Mouse (Mus musculus) A20 (cell line): Measurements from ENCODE around the gene Rnf7.
"Not testable (repeated sequence)": the region's sequence is repeated elsewhere in the genome, so short reads cannot be mapped to it uniquely, and the experiment has no call there.

Experiments
- DNase-seq: peaks from one replicate; pipeline ENCODE4 v3.0.0-alpha.2; 2011; ENCODE audit warnings: low read depth, low spot score

Rnf7 gene

DNA sequence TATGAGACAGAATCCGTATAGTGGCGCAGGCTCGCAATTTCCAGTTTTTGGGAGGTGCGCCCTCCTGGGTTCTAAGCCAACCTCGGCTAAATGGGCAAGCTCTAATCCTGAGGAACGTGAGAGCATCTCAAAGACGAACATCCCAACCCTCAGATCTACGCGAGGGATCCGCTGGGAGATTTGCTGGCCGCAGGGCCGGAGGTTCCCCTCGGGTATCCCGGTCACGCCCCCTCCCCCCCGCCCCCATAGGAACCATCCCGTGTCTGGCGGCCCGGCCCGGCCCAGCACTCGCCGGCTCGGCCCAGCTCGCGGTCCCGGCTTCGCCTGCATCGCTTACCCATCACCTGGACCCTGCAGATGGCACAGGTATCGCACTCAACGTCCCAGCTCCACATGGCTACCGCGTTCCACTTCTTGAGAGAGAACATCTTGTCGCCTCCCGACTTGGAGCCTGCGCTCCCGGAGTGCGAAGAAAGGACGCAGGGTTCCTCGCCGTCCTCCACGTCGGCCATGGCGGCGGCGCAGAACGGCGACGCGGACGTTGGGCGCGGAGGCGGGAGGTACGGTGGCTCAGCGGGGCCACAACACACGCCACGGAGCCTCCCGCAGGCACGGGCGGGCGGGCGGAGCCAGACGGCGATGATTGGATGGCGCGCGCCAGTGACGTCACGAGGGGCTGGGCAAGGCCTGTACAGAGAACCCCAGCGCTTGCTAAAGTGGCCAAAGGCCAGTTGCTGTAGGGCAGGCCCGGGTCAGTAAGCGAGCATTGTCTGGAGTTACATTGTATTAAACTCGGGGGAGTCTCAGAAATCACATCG is at the start of gene Rnf7:
Gene Rnf7 (minus strand): TSS at position 605 of the 818 bp plus-strand sequence.
- peak; percentile 99 for DNase-seq

- DNase-seq, result no peak
Measured at GRCm38 (mm10) chr9:96526011-96526410, 47.5 kb upstream of the Rnf7 start.

DNA sequence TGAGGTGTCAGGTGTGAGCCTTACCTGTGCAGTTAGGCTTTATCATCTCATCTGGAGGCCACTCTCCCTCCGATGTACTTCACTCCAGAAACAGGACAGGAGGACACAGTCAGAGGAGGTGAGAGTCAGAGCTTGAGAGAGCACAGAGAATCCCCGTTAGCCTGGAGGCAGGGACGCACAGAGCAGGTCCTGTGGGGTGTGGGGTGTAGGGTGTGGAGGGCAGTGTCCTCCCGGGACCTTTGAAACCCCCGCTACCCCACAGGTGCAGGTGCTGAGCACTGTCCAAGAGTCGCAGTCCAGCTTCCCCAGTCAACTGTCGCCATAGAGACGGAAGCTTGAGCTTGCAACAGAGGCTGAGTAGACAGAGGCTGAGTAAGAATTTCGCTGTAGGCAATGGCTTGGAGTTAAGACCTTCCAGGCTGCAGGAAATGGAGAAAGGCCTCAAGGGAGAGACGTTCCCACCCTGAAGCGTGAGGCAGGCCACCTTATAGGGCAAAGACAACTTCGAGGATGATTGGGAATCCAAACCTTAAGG is 46.6 kb upstream of the Rnf7 start, which contains the start of gene Gm28729:
Gene Gm28729 (minus strand): TSS at position 293 of the 535 bp plus-strand sequence.
- DNase-seq, result no peak

DNA sequence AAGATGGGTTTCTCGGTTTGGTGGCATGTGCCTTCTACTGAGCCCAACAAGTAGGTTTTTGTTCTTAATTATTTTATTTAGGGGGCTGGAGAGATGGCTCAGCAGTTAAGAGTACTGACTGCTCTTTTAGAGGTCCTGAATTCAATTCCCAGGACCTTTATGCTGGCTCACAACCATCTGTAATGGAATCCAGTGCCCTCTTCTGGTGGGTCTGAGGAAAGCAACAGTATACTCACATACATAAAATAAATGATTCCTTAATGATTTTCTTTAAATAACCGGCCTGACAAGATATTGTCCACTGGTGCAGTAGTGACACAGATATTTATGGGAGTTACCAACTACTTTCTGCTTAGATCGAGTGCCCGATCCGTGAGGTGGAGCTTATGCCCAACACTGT is 44.7 kb upstream of the Rnf7 start:
- DNase-seq, result peak; percentile 17

DNA sequence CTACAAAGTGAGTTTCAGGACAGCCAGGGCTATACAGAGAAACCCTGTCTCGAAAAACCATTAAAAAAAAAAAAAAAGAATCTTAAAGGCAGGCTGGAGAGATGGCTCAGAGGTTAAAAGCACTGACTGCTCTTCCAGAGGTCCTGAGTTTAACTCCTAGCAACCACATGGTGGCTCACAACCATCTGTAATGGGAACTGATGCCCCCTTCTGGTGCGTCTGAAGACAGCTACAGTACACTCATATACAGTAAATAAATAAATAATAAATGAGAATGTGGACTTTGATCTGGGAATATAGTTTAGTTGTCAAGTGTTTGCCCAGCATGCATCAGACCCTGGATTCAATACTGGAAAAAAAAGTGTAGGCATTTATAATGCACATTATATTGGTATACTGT is 43.1 kb upstream of the Rnf7 start:
- DNase-seq, result peak; percentile 40

DNA sequence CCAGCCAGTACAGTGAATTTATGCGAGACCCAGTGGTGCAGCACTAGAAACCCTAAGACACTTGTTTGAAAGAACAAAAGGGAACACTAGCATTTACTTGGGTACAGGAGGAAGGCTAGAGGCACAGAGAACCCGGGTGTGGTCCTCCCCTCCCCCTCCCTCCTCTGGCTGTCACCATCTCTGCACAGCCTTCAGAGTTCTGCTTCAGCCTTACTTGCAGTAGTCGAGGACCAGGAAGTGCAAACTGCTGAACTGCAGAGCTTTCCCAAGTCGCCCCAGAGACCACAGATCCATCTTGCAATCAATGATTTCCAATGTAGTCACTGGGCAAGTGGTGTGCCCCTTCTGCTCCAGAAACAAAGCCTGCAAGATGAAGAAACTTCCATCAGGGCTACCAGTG is 39.0 kb upstream of the Rnf7 start:
- peak; percentile 17 for DNase-seq

- no peak for DNase-seq
Measured at GRCm38 (mm10) chr9:96516806-96517205, 38.3 kb upstream of the Rnf7 start.

- no peak for DNase-seq
Measured at GRCm38 (mm10) chr9:96515737-96516136, 37.3 kb upstream of the Rnf7 start.

DNA sequence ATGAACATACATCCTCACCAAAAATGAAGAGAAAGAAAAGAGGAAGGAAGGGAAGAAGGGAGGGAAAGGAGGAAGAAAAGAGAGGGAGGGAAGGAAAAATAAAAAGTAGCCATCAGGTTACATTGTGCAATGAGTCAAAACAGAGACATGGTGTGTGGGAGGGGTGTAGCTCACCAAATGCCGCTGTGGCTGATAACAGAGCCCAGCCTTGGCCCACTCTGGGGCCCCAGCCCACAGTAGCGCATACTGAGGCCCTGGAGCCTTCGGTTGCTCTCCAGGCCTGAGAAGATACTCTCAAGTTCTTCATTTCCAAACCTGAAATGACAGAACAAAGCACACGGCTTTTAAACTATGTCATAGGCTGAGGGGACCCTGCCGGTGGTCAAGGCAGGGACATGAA is 35.8 kb upstream of the Rnf7 start:
- DNase-seq, result no peak

- DNase-seq, result no peak
Measured at GRCm38 (mm10) chr9:96506011-96506498, 27.6 kb upstream of the Rnf7 start.

DNA sequence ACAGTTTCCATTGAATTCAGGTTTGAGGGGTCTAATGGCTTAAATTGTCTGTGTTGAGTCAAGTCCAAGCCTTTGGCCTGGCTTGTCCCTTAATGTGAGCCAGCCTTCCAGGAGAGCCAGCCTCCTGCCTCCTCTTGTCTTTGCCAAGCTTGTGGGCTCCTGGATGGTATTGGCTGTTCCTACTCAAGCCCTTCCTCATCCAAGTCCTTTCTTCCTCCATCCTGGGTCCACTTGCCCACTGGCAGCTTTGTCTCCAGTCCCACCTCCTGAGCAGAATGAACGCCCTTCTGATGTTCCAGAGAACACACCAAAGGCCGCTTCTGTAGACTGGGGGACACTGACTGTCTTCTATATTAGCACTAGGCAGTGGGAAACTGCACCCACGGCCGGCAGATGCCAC is 26.7 kb upstream of the Rnf7 start:
- no peak for DNase-seq

DNA sequence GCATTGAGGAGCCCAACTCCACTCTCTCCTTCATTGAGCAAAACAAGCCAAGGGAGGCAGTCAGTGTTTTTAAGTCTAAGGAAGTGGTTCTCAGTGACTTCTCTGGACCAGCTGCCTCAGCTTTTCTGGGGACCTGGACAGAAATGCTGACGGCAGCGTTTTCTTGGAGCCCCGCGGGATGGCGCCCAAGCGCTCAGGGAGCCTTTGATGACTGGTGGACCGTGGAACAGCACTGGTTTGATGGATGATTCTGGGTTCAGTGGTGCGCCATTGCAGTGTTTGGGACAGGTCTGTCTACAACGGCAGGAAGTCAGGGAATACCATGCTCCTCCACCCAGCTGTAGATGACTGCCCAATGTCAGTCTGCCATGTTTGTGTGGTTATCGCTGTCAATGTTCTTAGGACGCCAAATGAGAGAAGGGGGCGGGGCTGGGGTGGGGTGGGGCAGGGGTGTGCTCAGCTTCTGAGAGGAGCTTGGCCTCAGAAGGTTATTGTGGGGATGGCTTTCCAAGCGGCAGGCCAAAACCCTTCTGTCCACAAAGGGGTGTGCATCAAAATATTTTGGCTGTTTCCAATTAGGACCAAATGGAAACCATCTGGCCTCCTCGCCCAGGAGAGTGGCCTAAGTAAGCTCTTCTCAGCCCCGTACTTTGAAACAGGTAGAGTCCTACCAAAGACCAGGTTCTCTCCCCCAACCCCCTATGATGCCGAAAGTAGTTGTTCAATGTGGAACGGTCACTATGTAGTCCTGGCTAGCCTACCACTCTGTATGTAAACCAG is 25.8 kb upstream of the Rnf7 start:
- DNase-seq, result no peak

- no peak for DNase-seq
Measured at GRCm38 (mm10) chr9:96502856-96503610, 24.6 kb upstream of the Rnf7 start.

- DNase-seq, result no peak
Measured at GRCm38 (mm10) chr9:96501217-96501616, 22.7 kb upstream of the Rnf7 start.

GRCm38 (mm10) chr9:96493212-96493611 is 14.7 kb upstream of the Rnf7 start:
- no peak for DNase-seq

GRCm38 (mm10) chr9:96491810-96492209 is 13.3 kb upstream of the Rnf7 start:
- peak; percentile 79 for DNase-seq

DNA sequence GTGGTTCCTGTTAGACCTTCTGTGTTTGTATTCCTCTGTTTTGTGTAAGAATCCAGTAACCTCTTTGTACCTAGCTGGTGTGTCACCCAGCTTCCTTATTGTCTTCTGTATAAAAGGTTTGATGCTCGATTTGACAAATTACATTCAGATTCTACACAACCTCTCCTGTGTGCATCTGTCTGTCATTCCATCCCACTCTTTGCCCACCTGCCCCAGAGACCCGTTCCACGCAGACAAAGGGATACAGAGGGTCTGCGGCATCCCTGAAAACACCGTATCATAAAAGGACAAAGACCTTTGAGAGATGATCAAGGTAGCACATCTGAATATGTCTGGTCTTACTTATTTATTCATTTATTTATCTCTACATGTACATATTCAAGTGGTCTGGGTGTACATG is 9.4 kb upstream of the Rnf7 start:
- DNase-seq, result not testable (repeated sequence)

DNA sequence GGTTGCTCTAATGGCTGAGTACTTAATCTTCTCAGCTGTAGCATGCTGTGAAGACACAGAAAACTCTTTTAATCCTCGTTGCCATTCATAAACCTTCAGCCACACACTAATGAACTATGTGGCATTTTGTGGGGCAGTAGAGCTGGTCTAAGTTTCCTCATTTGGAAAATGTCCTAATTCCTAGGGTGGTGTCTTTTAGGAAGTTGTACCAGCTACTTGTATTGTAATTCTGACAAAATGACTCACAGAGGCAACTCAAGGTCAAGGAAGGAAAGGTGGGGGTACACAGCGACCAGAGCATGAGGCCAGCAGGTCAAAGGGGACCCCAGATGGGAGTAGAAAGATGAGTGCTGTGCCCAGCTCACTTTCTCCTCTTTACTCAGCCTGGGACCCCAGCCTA is 5.2 kb upstream of the Rnf7 start:
- no peak for DNase-seq

- no peak for DNase-seq
Measured at GRCm38 (mm10) chr9:96483028-96483427, 4.6 kb upstream of the Rnf7 start.

GRCm38 (mm10) chr9:96472356-96472755 is 6.1 kb downstream of the Rnf7 start:
- DNase-seq, result no peak

DNA sequence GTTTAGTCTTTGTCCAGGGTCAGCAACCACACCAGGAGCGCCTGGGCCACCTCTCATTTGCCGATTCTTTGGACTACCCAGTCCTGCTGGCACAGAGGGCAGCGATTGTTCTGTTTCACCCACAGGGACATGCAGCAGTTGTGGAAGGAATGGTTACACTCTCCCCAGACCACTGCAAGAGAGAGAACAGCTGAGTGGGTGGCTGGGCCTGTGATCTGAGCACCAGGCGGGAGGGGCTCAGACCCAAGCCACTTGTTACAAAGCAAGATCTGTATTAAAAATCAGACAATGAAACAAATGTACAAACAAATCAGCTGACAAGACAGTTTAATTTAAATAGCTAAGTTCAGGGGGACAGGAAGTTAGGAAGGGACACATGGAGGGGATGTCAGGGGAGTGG is 6.8 kb downstream of the Rnf7 start:
- not testable (repeated sequence) for DNase-seq
